Mouse (Mus musculus): ENCODE results near the gene Shmt1.

DNA sequence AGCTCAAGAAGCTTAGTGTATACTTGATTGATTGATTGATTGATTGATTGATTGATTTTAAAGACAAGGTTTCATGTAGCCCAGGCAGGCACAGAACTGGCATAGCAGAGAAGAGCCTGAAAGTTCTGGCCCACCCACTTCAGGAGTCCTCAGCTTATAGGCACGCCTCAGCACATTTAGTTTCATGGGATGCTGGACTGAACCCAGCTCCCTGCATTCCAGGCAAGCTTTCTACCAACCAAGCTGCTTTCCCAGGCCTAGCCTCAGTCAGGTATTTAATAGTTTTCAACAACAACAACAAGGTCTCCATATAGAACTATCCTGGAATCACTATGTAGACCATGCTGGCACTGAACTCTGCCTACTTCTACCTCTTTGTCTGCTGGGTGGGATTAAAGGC is 2.0 kb downstream of the Shmt1 start:
- TF ChIP-seq POLR2A (IDR thresholded peaks at IDR 0.05; ENCODE audit: borderline replicate concordance, extremely low read depth, insufficient read depth, insufficient read length, poor library complexity, severe bottlenecking) = no peak
- TF ChIP-seq CTCF (IDR thresholded peaks at IDR 0.05; ENCODE audit: borderline replicate concordance, extremely low read depth, insufficient read depth, insufficient read length) = no peak
